Mouse (Mus musculus): ENCODE results near the gene Xylt1.

DNA sequence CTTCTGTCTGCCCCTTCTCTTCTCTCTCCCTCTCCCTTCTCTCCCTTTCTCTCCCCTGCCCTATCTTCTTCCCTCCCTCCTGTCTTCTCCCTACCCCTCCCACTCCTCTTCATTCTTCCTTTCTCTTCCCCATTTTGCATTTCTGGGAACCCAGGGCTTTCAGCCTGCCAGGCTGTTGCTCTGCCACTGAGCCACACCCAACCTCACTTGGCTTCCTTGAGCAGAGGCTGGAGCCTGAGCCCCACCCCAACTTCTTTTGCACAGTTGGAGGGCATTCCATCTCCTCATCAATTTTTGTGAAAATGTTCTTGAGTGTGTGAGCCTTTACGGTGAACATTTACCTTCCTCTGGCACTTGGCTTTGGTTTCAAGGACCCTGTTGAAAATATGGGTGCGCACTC, 31.1 kb downstream of the Xylt1 start:
- TF ChIP-seq CTCF (IDR thresholded peaks at IDR 0.05; ENCODE audit: insufficient read depth, low read length), result no peak
- TF ChIP-seq POLR2A (IDR thresholded peaks at IDR 0.05; ENCODE audit: borderline replicate concordance, extremely low read depth, low read depth, low read length), result no peak
